Mouse (Mus musculus): ENCODE measurements around the gene Arfgap1.
A peak's percentile ranks its signal among the peaks of the same experiment; 100 is the strongest.

The Arfgap1 gene

GRCm38 (mm10) chr2:180987001-180987400, 20.0 kb downstream of the Arfgap1 start:
- DNase-seq, result no peak

DNA sequence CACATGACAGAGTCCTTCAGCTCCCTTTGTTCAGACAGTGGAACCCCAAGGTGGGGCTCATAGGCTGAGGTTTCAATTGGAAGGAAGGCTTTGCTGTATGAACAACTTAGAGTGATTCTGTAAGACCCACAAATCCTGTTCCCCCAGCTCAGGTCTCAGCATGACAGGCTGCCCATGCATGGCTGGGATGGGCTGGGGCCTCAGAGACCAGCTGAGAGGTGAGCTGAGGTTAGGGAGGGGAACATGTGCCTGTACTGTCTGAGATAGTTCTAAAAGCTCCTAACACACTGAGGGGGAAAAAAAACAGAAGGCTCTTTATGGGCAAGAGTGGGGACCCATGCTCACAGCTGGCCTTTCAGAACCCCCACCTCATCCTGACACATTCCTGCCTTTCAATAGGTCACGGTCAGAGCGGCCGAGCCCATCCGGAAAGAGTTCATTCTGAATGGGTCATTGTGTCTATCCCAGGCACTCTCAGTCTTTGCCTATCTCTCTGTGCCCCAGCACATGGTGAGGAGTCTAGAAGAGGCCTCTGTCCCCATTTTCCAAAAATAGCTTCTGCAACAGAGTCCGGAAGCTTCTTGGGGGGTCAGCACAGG, 20.5 kb downstream of the Arfgap1 start:
- no peak for DNase-seq

GRCm38 (mm10) chr2:180988347-180988913, 21.4 kb downstream of the Arfgap1 start:
- no peak for DNase-seq

- no peak for DNase-seq
These were observed 21.9 kb downstream of the Arfgap1 start for GRCm38 (mm10) chr2:180988948-180989347.

- DNase-seq, result no peak
These were observed 23.3 kb downstream of the Arfgap1 start for GRCm38 (mm10) chr2:180990347-180990746.

- no peak for DNase-seq
These were observed 27.3 kb downstream of the Arfgap1 start for GRCm38 (mm10) chr2:180994360-180994759.

DNA sequence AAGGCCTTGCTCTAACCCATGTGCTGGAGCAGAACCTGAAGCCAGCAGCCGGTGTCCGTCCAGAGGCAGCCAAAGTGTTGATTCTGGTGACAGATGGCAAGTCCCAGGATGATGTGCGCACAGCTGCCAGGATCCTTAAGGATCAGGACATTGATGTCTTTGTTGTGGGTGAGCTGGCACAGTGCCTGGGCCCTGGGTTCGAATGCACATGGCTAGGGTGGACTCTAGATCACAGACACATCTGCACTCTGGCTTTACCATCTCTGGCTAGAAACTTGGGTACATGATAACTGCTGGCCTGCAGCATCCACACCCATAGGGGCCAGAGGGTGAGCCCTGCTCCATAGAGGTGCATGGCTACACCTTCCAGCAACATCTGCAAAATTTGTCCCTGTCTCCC, 28.4 kb downstream of the Arfgap1 start:
- DNase-seq, result no peak

- peak; percentile 49 for DNase-seq
These were observed 29.4 kb downstream of the Arfgap1 start for GRCm38 (mm10) chr2:180996436-180996835.

GRCm38 (mm10) chr2:180996905-180997304, 29.9 kb downstream of the Arfgap1 start:
- DNase-seq, result no peak

DNA sequence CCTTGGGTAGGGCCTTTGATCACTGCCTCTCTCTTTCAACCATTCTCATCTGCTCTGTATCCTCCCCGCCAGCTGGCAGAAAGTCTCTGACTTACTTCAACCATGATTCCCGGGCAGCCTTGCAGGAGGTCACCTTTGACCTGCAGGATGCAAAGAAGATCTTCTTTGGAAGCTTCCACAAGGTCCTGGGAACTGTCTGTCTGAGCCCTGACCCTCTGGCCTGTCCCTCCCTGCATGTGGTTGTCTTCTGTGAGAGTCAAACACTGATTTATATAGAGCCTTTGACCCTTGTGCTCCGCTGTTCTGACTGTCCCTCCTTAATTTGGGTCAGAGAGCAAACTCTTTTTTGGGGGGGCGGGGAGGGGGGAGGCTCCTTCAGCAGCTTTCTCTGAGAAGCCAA, 40.0 kb downstream of the Arfgap1 start:
- DNase-seq, result peak; percentile 8

DNA sequence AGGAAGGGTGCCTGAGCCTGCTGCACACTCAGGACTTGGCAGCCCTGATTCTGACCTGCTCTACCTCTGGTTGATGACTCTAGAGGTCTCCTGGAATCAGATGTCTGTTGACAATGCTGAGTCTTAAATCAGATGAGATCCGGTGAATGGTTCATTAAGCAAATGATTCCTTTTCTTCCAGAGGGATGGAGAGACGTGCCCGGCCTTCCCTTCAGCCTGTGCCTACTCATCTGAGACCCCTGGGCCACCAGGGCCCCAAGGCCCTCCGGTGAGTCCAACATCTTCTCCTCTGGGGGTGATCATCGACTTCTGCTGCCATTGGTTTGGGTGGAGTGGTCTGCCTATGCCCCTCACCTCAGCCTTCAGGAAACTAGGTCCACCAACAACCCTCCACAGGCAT, 41.3 kb downstream of the Arfgap1 start:
- no peak for DNase-seq

DNA sequence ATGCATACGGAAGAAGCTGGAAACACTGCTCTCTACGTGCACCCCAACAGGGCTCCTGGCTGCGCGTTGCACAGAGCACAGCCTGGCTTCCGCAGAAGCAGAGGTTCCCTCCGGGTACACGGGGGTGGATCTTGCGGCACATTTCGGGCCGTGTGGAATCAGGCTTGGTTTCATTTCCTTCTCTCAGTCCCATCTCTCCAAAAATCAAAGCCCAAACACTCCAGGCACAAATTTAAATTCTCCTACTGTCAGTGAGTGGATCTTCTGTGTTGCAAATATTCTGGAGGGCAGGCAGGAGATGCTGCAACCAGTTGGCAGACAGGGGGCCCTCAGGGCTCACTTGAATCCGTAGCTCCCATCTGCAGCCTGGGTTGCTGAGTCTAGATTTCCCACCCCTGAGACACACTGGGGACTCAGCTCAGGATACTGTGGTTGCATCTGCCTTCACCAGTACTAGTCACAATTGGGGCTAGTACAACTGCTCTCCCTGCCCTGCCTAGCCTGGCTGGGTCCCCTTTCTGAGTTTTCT, 64.4 kb downstream of the Arfgap1 start:
- no peak for DNase-seq

Data from kidney, postnatal 14 days (tissue).